Mouse (Mus musculus) CH12.LX (cell line): ENCODE measurements around the gene Shisal2b.
A peak's percentile ranks its signal among the peaks of the same experiment; 100 is the strongest.

Experiments
- POLR2A ChIP-seq: IDR thresholded peaks from 2 replicates; pipeline ENCODE4 v1.6.1; 2011; ENCODE audit warnings: low read depth, mild to moderate bottlenecking, improper control_type of control experiment, low read length
- RAD21 ChIP-seq: IDR thresholded peaks from 2 replicates; pipeline ENCODE4 v1.6.1; 2011; ENCODE audit warnings: low read depth, mild to moderate bottlenecking, low read length, improper control_type of control experiment, moderate library complexity

- peak; percentile 53 for TF ChIP-seq POLR2A
- TF ChIP-seq RAD21, result no peak
Measured at GRCm38 (mm10) chr13:104816635-104817571, 46.8 kb downstream of the Shisal2b start, which contains the start of gene Cwc27.
